Mouse (Mus musculus): Measurements from ENCODE around the gene Maml3.

GRCm38 (mm10) chr3:51927043-51927442 is 177.8 kb downstream of the Maml3 start:
- TF ChIP-seq CTCF (IDR thresholded peaks at IDR 0.05; ENCODE audit: low read depth) (no peak), EP300 (IDR thresholded peaks at IDR 0.05; ENCODE audit: low read depth) (no peak)
